ENCODE assay signal across 17 mouse cellular contexts in the genomic region with DNA sequence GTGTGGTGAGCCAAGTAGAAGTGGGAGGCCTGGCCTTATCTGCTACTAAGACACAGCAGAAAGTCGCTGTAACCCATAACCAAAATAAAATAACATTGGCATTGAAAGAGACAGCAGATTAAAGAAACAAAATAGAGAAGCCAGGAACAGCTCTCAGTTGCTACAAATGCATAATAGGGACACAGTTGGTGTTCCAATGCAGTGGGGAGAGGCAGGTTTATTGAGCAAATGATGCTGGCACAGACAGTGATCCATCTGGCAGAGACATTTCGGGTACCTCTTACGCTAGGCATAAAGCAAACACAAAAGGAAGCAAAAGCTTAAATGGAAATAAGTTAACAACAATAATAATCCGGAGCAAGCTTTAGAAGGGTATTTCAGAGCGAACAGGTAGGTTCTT.
DNase-seq lines count a peak whose midpoint lies in the region; ATAC-seq and TF ChIP-seq lines count a peak whose summit lies in the region.
"Had no signal": no experiment of that assay in that cellular context is flagged by ENCODE, and none has a peak within 500 bp of the region (broad histone marks: within the 10 kb centered on the region; RNA-seq: fewer than 3 reads in every experiment).

No protein-coding gene starts in this region.

- H3K4me3 ChIP-seq in forebrain, embryonic 13.5 days = no peak overlapping the region
- no peak overlapping the region for H3K4me3 ChIP-seq in forebrain, embryonic 11.5 days (ENCODE audit: low read depth, low read length)
- no peak overlapping the region for H3K4me3 ChIP-seq in forebrain, postnatal 0 days (ENCODE audit: low read depth, low read length)
- H3K4me3 ChIP-seq: hindbrain, embryonic 12.5 days; limb, embryonic 15.5 days; neural tube, embryonic 12.5 days had no signal

- no peak for DNase-seq in forebrain, embryonic 11.5 days (ENCODE audit: low spot score)
- peak; percentile 15 for DNase-seq in left cerebral cortex, postnatal 4 days
- no peak for DNase-seq in left cerebral cortex, postnatal 10 days (ENCODE audit: extremely low spot score in 1 of 2, low spot score in 2 of 2)
- peak; percentile 76 for DNase-seq in forebrain, postnatal 0 days
- peak; percentile 55 to 88 for DNase-seq in layer of hippocampus, postnatal 14 days (ENCODE audit: low spot score in 2 of 2)
- no peak for DNase-seq in ovary, postnatal 36 days (ENCODE audit: low spot score)
- DNase-seq in urinary bladder, adult 2 months (ENCODE audit: low spot score) = no peak
- DNase-seq: adrenal gland, adult 2 months; cerebellum, adult 9-11 months; gastrocnemius, postnatal 14 days; kidney, adult 11 months; lung, postnatal 14 days had no signal

- intact Hi-C loops in left cerebral cortex, postnatal 4 days (cut with DNase I) = no loop called here
- intact Hi-C loops in left cerebral cortex, postnatal 10 days (cut with DNase I) = no loop called here

- 67% methylated on average over 5 of the region's 5 CpGs for WGBS in forebrain, embryonic 13.5 days
- 81% methylated on average over 5 of the region's 5 CpGs for WGBS in forebrain, embryonic 11.5 days
- WGBS in forebrain, postnatal 0 days = 55% methylated on average over 5 of the region's 5 CpGs

- no peaks in the 10 kb centered on the region for H3K4me1 ChIP-seq in forebrain, embryonic 13.5 days
- no peaks in the 10 kb centered on the region for H3K4me1 ChIP-seq in forebrain, embryonic 11.5 days (replicated peaks; ENCODE audit: control insufficient read depth, insufficient read depth, low read length)
- no peaks in the 10 kb centered on the region for H3K4me1 ChIP-seq in forebrain, postnatal 0 days (ENCODE audit: insufficient read depth)
- H3K4me1 ChIP-seq: hindbrain, embryonic 12.5 days; limb, embryonic 15.5 days; neural tube, embryonic 12.5 days had no signal

- H3K27me3 ChIP-seq in forebrain, embryonic 13.5 days = no peaks in the 10 kb centered on the region
- no peaks in the 10 kb centered on the region for H3K27me3 ChIP-seq in forebrain, embryonic 11.5 days (ENCODE audit: control insufficient read depth, insufficient read depth, low read length)
- no peaks in the 10 kb centered on the region for H3K27me3 ChIP-seq in forebrain, postnatal 0 days (ENCODE audit: insufficient read depth, low read length)
- H3K27me3 ChIP-seq: hindbrain, embryonic 12.5 days; limb, embryonic 15.5 days; neural tube, embryonic 12.5 days had no signal

- H3K4me2 ChIP-seq in forebrain, embryonic 13.5 days = no peak overlapping the region
- no peak overlapping the region for H3K4me2 ChIP-seq in forebrain, embryonic 11.5 days (ENCODE audit: low read depth, low read length, severe bottlenecking)
- H3K4me2 ChIP-seq in forebrain, postnatal 0 days (ENCODE audit: low read depth) = no peak overlapping the region
- H3K4me2 ChIP-seq: hindbrain, embryonic 12.5 days; limb, embryonic 15.5 days; neural tube, embryonic 12.5 days had no signal

- ATAC-seq in forebrain, embryonic 13.5 days = peak; percentile 78; the same call in 1 of the 2 replicates
- no peak for ATAC-seq in forebrain, embryonic 11.5 days (replicated peaks; ENCODE audit: low FRiP score)
- ATAC-seq in forebrain, postnatal 0 days = peak; percentile 85

- H3K36me3 ChIP-seq in forebrain, embryonic 13.5 days (ENCODE audit: poor library complexity, severe bottlenecking) = no peaks in the 10 kb centered on the region
- H3K36me3 ChIP-seq in forebrain, embryonic 11.5 days (ENCODE audit: control insufficient read depth, insufficient read depth, low read length) = no peaks in the 10 kb centered on the region
- no peaks in the 10 kb centered on the region; the same call in 1 of the 2 replicates for H3K36me3 ChIP-seq in forebrain, postnatal 0 days (ENCODE audit: insufficient read depth)
- H3K36me3 ChIP-seq: hindbrain, embryonic 12.5 days; limb, embryonic 15.5 days; neural tube, embryonic 12.5 days had no signal

- H3K9me3 ChIP-seq in forebrain, embryonic 13.5 days (replicated peaks) = no peaks in the 10 kb centered on the region
- no peaks in the 10 kb centered on the region for H3K9me3 ChIP-seq in forebrain, embryonic 11.5 days (ENCODE audit: control insufficient read depth, low read length)
- no peaks in the 10 kb centered on the region for H3K9me3 ChIP-seq in forebrain, postnatal 0 days (ENCODE audit: low read length)
- H3K9me3 ChIP-seq: hindbrain, embryonic 12.5 days; limb, embryonic 15.5 days; neural tube, embryonic 12.5 days had no signal

- TF ChIP-seq CTCF in forebrain, postnatal 0 days (IDR thresholded peaks at IDR 0.05; ENCODE audit: low read depth) = no peak

- H3K27ac ChIP-seq in forebrain, embryonic 13.5 days = no peak overlapping the region
- H3K27ac ChIP-seq in forebrain, embryonic 11.5 days (ENCODE audit: low read depth, low read length) = no peak overlapping the region
- H3K27ac ChIP-seq in forebrain, postnatal 0 days (ENCODE audit: low read depth, low read length) = no peak overlapping the region
- H3K27ac ChIP-seq: hindbrain, embryonic 12.5 days; kidney, postnatal 0 days; limb, embryonic 15.5 days; neural tube, embryonic 12.5 days had no signal

- no peak overlapping the region for H3K9ac ChIP-seq in forebrain, embryonic 13.5 days
- no peak overlapping the region for H3K9ac ChIP-seq in forebrain, embryonic 11.5 days (ENCODE audit: low read length)
- H3K9ac ChIP-seq in forebrain, postnatal 0 days = no peak overlapping the region
- H3K9ac ChIP-seq: hindbrain, embryonic 12.5 days; limb, embryonic 15.5 days; neural tube, embryonic 12.5 days had no signal

Comparison
In these comparisons a context has a peak if more than half of its experiments do, and no peak if none do; other contexts are left out.
1. DNase-seq: peak in left cerebral cortex, postnatal 4 days (single experiment), forebrain, postnatal 0 days (single experiment) and layer of hippocampus, postnatal 14 days (2 of 2); none in forebrain, embryonic 11.5 days (single experiment), left cerebral cortex, postnatal 10 days (0 of 2), ovary, postnatal 36 days (single experiment) and urinary bladder, adult 2 months (single experiment).